Mouse (Mus musculus) kidney, postnatal 10 days (tissue): ENCODE measurements around the gene Usp21.
"Not testable (repeated sequence)": the region's sequence is repeated elsewhere in the genome, so short reads cannot be mapped to it uniquely, and the experiment has no call there.

Experiments
- DNase-seq: peaks from one replicate; pipeline ENCODE4 v3.0.0; 2021; ENCODE audit warnings: mixed read lengths

Gene Usp21

GRCm38 (mm10) chr1:171287136-171288081 is at the start of gene Usp21:
Usp21 (minus strand) TSS chr1:171287991.
- peak; percentile 96 for DNase-seq

GRCm38 (mm10) chr1:171330216-171330560 is 42.4 kb upstream of the Usp21 start:
- no peak for DNase-seq

GRCm38 (mm10) chr1:171329433-171330215 is 41.8 kb upstream of the Usp21 start:
- peak; percentile 91 for DNase-seq

- DNase-seq = peak; percentile 93
These were observed 41.1 kb upstream of the Usp21 start, which contains the start of gene Dedd for GRCm38 (mm10) chr1:171328839-171329432. Dedd (plus strand) TSS chr1:171329145.

GRCm38 (mm10) chr1:171328244-171328643 is 40.5 kb upstream of the Usp21 start:
- DNase-seq = no peak

GRCm38 (mm10) chr1:171326588-171326987 is 38.8 kb upstream of the Usp21 start:
- DNase-seq = not testable (repeated sequence)

- DNase-seq = no peak
These were observed 37.8 kb upstream of the Usp21 start for GRCm38 (mm10) chr1:171325571-171325970.

GRCm38 (mm10) chr1:171322012-171322411 is 34.2 kb upstream of the Usp21 start:
- peak; percentile 48 for DNase-seq

- no peak for DNase-seq
These were observed 33.6 kb upstream of the Usp21 start for GRCm38 (mm10) chr1:171321415-171321814.

- DNase-seq = no peak
These were observed 32.4 kb upstream of the Usp21 start for GRCm38 (mm10) chr1:171320151-171320550.

- peak; percentile 33 for DNase-seq
These were observed 32.0 kb upstream of the Usp21 start for GRCm38 (mm10) chr1:171319748-171320147.

GRCm38 (mm10) chr1:171309321-171309720 is 21.5 kb upstream of the Usp21 start:
- no peak for DNase-seq

GRCm38 (mm10) chr1:171306157-171306556 is 18.4 kb upstream of the Usp21 start:
- not testable (repeated sequence) for DNase-seq

- DNase-seq = no peak
These were observed 10.4 kb upstream of the Usp21 start for GRCm38 (mm10) chr1:171298226-171298625.

- no peak for DNase-seq
These were observed 7.2 kb upstream of the Usp21 start for GRCm38 (mm10) chr1:171295063-171295402.

GRCm38 (mm10) chr1:171294298-171295062 is 6.7 kb upstream of the Usp21 start, which contains the start of gene Ufc1:
Ufc1 (minus strand) TSS chr1:171295024.
- peak; percentile 89 for DNase-seq

- DNase-seq = no peak
These were observed 6.1 kb upstream of the Usp21 start for GRCm38 (mm10) chr1:171293906-171294297.

- DNase-seq = no peak
These were observed 5.6 kb upstream of the Usp21 start for GRCm38 (mm10) chr1:171293351-171293750.

- no peak for DNase-seq
These were observed 537 bp upstream of the Usp21 start for GRCm38 (mm10) chr1:171288328-171288727.

- DNase-seq = peak; percentile 39
These were observed 1.3 kb downstream of the Usp21 start for GRCm38 (mm10) chr1:171286517-171286916.

- no peak for DNase-seq
These were observed 2.5 kb downstream of the Usp21 start for GRCm38 (mm10) chr1:171285096-171285892.

GRCm38 (mm10) chr1:171284491-171284890 is 3.3 kb downstream of the Usp21 start:
- DNase-seq = no peak
